Mouse (Mus musculus): ENCODE measurements around the gene Tamm41. TPM values are rescaled to one million over a fixed set of nuclear protein-coding genes. Genes with fewer than 3 reads are reported as not detected.

Tamm41 gene
- polyA plus RNA-seq, 1 experiment from 2014 or later, result 66.6 TPM

- DNase-seq (ENCODE audit: low spot score), result no peak
- Histone ChIP-seq H3K4me2 (replicated peaks; ENCODE audit: low read depth, low read length) (no peak overlapping the region), H3K9me3 (ENCODE audit: control insufficient read depth, low read length) (no peaks in the 10 kb centered on the region), H3K4me1 (replicated peaks; ENCODE audit: control insufficient read depth, insufficient read depth, low read length) (no peaks in the 10 kb centered on the region; the same call in 1 of the 2 replicates), H3K4me3 (ENCODE audit: low read depth, low read length) (no peak overlapping the region), H3K9ac (ENCODE audit: low read depth, low read length) (no peak overlapping the region), H3K27me3 (ENCODE audit: control insufficient read depth, insufficient read depth, low read length) (peaks cover 13% of the 10 kb centered on the region), H3K27ac (ENCODE audit: low read depth, low read length) (no peak overlapping the region), H3K36me3 (ENCODE audit: control insufficient read depth, insufficient read depth, low read length) (no peaks in the 10 kb centered on the region)
- WGBS, result 82% methylated on average over 8 of the region's 8 CpGs
- no peak for ATAC-seq (ENCODE audit: low FRiP score)
Observed at GRCm38 (mm10) chr6:114965396-114965795, 72.3 kb downstream of the Tamm41 start.

- no peaks in the 10 kb centered on the region for H3K36me3 ChIP-seq (ENCODE audit: control insufficient read depth, insufficient read depth, low read length)
- no peak for DNase-seq (ENCODE audit: low spot score)
- no peaks in the 10 kb centered on the region; the same call in 1 of the 2 replicates for H3K4me1 ChIP-seq (replicated peaks; ENCODE audit: control insufficient read depth, insufficient read depth, low read length)
- no peak for ATAC-seq (ENCODE audit: low FRiP score)
- no peak overlapping the region for H3K27ac ChIP-seq (ENCODE audit: low read depth, low read length)
- peaks cover 8% of the 10 kb centered on the region for H3K27me3 ChIP-seq (ENCODE audit: control insufficient read depth, insufficient read depth, low read length)
- no peaks in the 10 kb centered on the region for H3K9me3 ChIP-seq (ENCODE audit: control insufficient read depth, low read length)
- 84% methylated on average over 2 of the region's 2 CpGs for WGBS
- no peak overlapping the region for H3K4me3 ChIP-seq (ENCODE audit: low read depth, low read length)
- no peak overlapping the region for H3K9ac ChIP-seq (ENCODE audit: low read depth, low read length)
- no peak overlapping the region for H3K4me2 ChIP-seq (replicated peaks; ENCODE audit: low read depth, low read length)
Observed at GRCm38 (mm10) chr6:114964235-114964634, 73.4 kb downstream of the Tamm41 start.

DNA sequence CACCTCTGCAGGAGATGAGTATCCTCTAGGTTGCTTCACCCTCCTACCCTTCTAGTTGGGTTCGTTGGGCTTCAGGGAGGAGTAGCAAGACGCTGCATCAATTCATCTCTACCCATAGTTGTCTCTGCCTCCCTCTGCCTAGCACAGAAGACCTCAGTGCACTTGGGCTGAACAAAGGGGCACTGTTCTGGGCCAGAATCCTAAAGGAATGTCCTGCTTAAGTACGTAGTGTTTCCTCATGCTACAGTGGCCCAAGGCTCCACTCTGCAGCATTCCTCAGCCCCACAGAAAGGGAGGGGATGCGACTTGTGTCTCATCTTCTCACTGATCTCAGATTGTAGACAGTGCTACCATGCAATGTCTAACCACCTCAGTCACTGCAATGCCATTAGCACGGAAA is 74.0 kb downstream of the Tamm41 start:
- no peaks in the 10 kb centered on the region for H3K36me3 ChIP-seq (ENCODE audit: control insufficient read depth, insufficient read depth, low read length)
- H3K4me3 ChIP-seq (ENCODE audit: low read depth, low read length), result no peak overlapping the region
- no peaks in the 10 kb centered on the region for H3K4me1 ChIP-seq (replicated peaks; ENCODE audit: control insufficient read depth, insufficient read depth, low read length)
- H3K9me3 ChIP-seq (ENCODE audit: control insufficient read depth, low read length), result no peaks in the 10 kb centered on the region
- 67% methylated on average over 5 of the region's 5 CpGs for WGBS
- peaks cover 4% of the 10 kb centered on the region; the same call in 1 of the 2 replicates for H3K27me3 ChIP-seq (ENCODE audit: control insufficient read depth, insufficient read depth, low read length)
- ATAC-seq (ENCODE audit: low FRiP score) (no peak), DNase-seq (ENCODE audit: low spot score) (no peak)
- no peak overlapping the region for H3K9ac ChIP-seq (ENCODE audit: low read depth, low read length)
- H3K4me2 ChIP-seq (replicated peaks; ENCODE audit: low read depth, low read length), result no peak overlapping the region
- H3K27ac ChIP-seq (ENCODE audit: low read depth, low read length), result no peak overlapping the region

DNA sequence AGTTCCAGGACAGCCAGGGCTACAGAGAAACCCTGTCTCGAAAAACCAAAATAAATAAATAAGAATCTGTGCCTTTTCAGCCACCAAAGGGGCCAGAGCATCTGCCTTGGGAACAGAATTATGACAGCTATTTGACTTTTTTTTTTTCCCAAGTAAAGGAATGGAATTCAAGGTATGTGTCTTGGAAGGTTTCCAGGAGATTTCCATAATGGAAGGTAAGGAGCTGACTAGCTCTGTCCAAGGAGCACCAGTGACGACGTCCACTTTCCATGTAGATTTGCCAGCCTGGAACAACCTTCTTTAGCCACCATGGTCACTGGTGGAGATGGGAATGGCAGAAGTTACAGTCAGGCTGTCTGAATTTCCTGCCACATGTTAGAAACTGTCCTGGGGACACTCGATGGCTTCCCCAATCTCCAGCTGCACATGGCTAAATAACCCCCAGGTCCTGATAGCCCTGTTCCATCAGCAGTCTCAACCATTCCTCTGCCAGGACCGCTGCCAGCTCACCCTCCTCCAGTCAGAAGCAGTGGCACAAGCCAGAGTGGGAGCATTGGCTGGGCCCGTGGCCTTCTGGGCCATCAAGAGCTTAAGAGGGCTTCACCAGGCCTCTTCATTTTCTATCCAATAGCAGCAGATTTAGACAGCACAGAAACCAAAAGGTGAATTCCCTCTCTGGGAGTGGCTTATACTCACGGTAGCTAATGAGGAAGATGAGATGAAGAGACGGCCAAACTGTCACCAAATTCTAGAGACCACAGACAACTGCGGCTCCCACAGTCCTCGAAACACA is 76.2 kb downstream of the Tamm41 start:
- no peaks in the 10 kb centered on the region; the same call in 1 of the 2 replicates for H3K27me3 ChIP-seq (ENCODE audit: control insufficient read depth, insufficient read depth, low read length)
- no peaks in the 10 kb centered on the region for H3K4me1 ChIP-seq (replicated peaks; ENCODE audit: control insufficient read depth, insufficient read depth, low read length)
- H3K27ac ChIP-seq (ENCODE audit: low read depth, low read length), result no peak overlapping the region
- H3K9ac ChIP-seq (ENCODE audit: low read depth, low read length), result no peak overlapping the region
- H3K36me3 ChIP-seq (ENCODE audit: control insufficient read depth, insufficient read depth, low read length), result no peaks in the 10 kb centered on the region
- WGBS, result 86% methylated on average over 10 of the region's 10 CpGs
- no peaks in the 10 kb centered on the region for H3K9me3 ChIP-seq (ENCODE audit: control insufficient read depth, low read length)
- no peak overlapping the region for H3K4me2 ChIP-seq (replicated peaks; ENCODE audit: low read depth, low read length)
- DNase-seq (ENCODE audit: low spot score) (no peak), ATAC-seq (ENCODE audit: low FRiP score) (no peak)
- H3K4me3 ChIP-seq (ENCODE audit: low read depth, low read length), result no peak overlapping the region

DNA sequence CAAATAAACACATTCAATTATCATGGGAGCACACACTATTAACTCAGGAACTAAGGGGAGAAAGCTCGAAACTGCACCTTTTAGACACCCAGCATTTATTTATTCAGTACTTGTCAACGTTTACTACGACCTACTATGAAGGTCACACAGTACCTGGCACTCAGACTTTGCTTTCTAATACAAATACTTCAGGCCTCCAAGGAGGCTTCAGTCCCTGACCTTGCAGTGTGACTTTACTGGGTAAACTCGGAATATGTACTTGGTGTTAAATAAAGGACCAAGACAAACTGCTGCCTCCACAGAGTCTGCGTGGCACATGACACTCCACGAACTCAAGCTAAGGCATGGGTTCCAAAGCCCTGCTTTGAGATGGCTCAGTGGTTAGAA is 78.7 kb downstream of the Tamm41 start:
- no peak overlapping the region for H3K4me3 ChIP-seq (ENCODE audit: low read depth, low read length)
- H3K36me3 ChIP-seq (ENCODE audit: control insufficient read depth, insufficient read depth, low read length), result no peaks in the 10 kb centered on the region
- H3K27ac ChIP-seq (ENCODE audit: low read depth, low read length), result no peak overlapping the region
- H3K27me3 ChIP-seq (ENCODE audit: control insufficient read depth, insufficient read depth, low read length), result no peaks in the 10 kb centered on the region
- WGBS, result 85% methylated on average over 6 of the region's 6 CpGs
- H3K4me1 ChIP-seq (replicated peaks; ENCODE audit: control insufficient read depth, insufficient read depth, low read length), result no peaks in the 10 kb centered on the region
- H3K9me3 ChIP-seq (ENCODE audit: control insufficient read depth, low read length), result no peaks in the 10 kb centered on the region
- H3K9ac ChIP-seq (ENCODE audit: low read depth, low read length), result no peak overlapping the region
- H3K4me2 ChIP-seq (replicated peaks; ENCODE audit: low read depth, low read length), result no peak overlapping the region
- no peak for DNase-seq (ENCODE audit: low spot score)
- no peak for ATAC-seq (ENCODE audit: low FRiP score)

DNA sequence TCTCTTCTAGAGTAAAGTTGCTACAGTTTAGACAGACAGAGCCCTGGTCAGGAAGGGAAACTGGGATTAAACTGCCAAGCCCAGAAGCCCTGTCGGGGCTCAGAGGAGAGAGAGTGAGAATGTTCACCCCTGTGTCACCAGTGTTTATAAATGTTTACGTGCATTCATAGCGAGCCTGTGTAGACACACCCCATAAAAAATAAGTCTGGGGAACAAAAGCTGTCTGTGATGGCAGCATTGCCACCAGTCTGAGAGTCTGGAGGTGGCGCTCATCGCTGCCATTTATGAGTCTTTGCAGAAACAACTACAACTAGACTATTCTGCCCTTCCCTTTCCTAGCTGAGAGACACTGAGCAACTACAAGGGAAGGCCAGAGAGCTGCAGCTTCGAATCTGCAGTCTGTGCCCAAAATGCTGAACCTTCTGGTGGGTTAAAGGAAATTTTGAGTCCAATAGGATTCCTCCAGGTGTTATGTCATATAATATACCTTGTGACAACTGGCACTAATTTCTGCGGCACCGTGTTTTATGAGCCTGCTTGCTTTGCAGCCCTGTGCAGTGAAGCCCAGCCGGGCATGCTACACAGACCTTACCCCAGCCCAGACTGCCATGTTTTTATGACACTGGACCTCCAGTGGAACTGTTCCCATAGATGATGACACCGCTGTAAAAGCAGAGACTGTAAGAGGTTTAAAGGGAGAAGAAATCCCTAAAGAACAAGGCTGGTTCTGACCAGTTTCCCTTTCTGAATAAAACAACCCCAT is 79.2 kb downstream of the Tamm41 start:
- no peak overlapping the region for H3K4me2 ChIP-seq (replicated peaks; ENCODE audit: low read depth, low read length)
- DNase-seq (ENCODE audit: low spot score) (no peak), ATAC-seq (ENCODE audit: low FRiP score) (no peak)
- 85% methylated on average over 10 of the region's 10 CpGs for WGBS
- H3K36me3 ChIP-seq (ENCODE audit: control insufficient read depth, insufficient read depth, low read length), result no peaks in the 10 kb centered on the region
- H3K27ac ChIP-seq (ENCODE audit: low read depth, low read length), result no peak overlapping the region
- no peaks in the 10 kb centered on the region for H3K27me3 ChIP-seq (ENCODE audit: control insufficient read depth, insufficient read depth, low read length)
- H3K4me3 ChIP-seq (ENCODE audit: low read depth, low read length), result no peak overlapping the region
- H3K4me1 ChIP-seq (replicated peaks; ENCODE audit: control insufficient read depth, insufficient read depth, low read length), result no peaks in the 10 kb centered on the region
- no peak overlapping the region for H3K9ac ChIP-seq (ENCODE audit: low read depth, low read length)
- no peaks in the 10 kb centered on the region for H3K9me3 ChIP-seq (ENCODE audit: control insufficient read depth, low read length)

GRCm38 (mm10) chr6:114957756-114958155 is 79.9 kb downstream of the Tamm41 start:
- no peak overlapping the region for H3K27ac ChIP-seq (ENCODE audit: low read depth, low read length)
- ATAC-seq (ENCODE audit: low FRiP score) (no peak), DNase-seq (ENCODE audit: low spot score) (no peak)
- no peak overlapping the region for H3K4me2 ChIP-seq (replicated peaks; ENCODE audit: low read depth, low read length)
- 80% methylated on average over 12 of the region's 12 CpGs for whole genome bisulfite sequencing
- H3K4me3 ChIP-seq (ENCODE audit: low read depth, low read length), result no peak overlapping the region
- H3K9me3 ChIP-seq (ENCODE audit: control insufficient read depth, low read length), result no peaks in the 10 kb centered on the region
- no peaks in the 10 kb centered on the region for H3K4me1 ChIP-seq (replicated peaks; ENCODE audit: control insufficient read depth, insufficient read depth, low read length)
- no peaks in the 10 kb centered on the region for H3K27me3 ChIP-seq (ENCODE audit: control insufficient read depth, insufficient read depth, low read length)
- no peaks in the 10 kb centered on the region for H3K36me3 ChIP-seq (ENCODE audit: control insufficient read depth, insufficient read depth, low read length)
- no peak overlapping the region for H3K9ac ChIP-seq (ENCODE audit: low read depth, low read length)

GRCm38 (mm10) chr6:114954496-114954895 is 83.2 kb downstream of the Tamm41 start:
- Histone ChIP-seq H3K9me3 (ENCODE audit: control insufficient read depth, low read length) (no peaks in the 10 kb centered on the region), H3K9ac (ENCODE audit: low read depth, low read length) (no peak overlapping the region), H3K4me2 (replicated peaks; ENCODE audit: low read depth, low read length) (no peak overlapping the region), H3K27me3 (ENCODE audit: control insufficient read depth, insufficient read depth, low read length) (no peaks in the 10 kb centered on the region), H3K36me3 (ENCODE audit: control insufficient read depth, insufficient read depth, low read length) (no peaks in the 10 kb centered on the region), H3K4me1 (replicated peaks; ENCODE audit: control insufficient read depth, insufficient read depth, low read length) (0 out of 2 replicates have a peak, but pooled peaks cover 2% of the 10 kb centered on the region), H3K27ac (ENCODE audit: low read depth, low read length) (no peak overlapping the region), H3K4me3 (ENCODE audit: low read depth, low read length) (no peak overlapping the region)
- ATAC-seq (ENCODE audit: low FRiP score), result no peak
- DNase-seq (ENCODE audit: low spot score), result no peak
- WGBS, result 87% methylated on average over 5 of the region's 5 CpGs

Measured in hindbrain, embryonic 11.5 days (tissue).